Mouse (Mus musculus): Measurements from ENCODE around the gene Gm8765.
"Not testable (repeated sequence)": the region's sequence is repeated elsewhere in the genome, so short reads cannot be mapped to it uniquely, and the experiment has no call there.

The Gm8765 gene

DNA sequence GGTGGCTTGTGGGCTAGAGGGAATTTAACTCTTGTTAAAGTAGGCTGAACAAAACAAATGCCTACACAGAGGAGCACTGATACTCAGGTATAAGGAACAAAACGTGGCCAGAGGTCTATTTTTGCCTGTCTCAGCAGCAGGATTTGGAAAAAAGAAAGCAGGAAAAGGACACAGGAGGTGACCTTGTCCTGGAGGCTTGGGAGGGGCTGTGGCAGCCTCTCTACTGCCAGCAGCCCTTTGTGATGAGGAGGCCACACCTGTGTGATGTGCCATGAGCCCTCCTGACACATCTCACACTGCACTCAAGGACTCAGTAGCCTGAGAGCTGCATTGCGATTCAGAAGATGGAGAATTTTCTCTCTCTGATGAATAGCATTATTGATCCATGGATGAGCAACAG is at the start of gene Gm8765:
Gene Gm8765 (plus strand): TSS at position 301 of the 400 bp plus-strand sequence.
- not testable (repeated sequence) for DNase-seq (ENCODE audit: low spot score in 2 of 2)

DNA sequence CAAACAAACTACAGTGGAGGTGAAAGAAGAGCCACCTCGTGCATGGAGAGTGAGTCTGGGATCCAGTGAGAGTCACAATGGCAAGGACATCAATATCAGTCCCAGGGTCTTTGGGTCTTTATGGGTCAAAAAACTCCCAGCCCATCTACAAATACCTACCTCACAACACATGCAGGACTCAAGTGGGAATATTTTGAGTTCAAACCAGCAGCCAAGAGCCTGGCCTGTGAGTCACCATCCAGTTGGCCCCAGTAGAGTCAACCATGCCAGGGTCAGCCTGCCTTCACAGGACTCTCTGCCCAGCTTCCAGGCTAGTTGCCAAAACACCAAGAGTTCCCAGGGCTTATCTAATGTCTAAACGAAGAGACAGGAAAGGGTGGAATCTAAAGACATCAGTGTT is 49.3 kb upstream of the Gm8765 start:
- DNase-seq (ENCODE audit: low spot score in 2 of 2), result not testable (repeated sequence)

- not testable (repeated sequence) for DNase-seq (ENCODE audit: low spot score in 2 of 2)
Measured at GRCm38 (mm10) chr13:50750282-50750681, 52.2 kb downstream of the Gm8765 start.

GRCm38 (mm10) chr13:50751732-50752131 is 53.6 kb downstream of the Gm8765 start:
- DNase-seq (ENCODE audit: low spot score in 2 of 2), result no peak

DNA sequence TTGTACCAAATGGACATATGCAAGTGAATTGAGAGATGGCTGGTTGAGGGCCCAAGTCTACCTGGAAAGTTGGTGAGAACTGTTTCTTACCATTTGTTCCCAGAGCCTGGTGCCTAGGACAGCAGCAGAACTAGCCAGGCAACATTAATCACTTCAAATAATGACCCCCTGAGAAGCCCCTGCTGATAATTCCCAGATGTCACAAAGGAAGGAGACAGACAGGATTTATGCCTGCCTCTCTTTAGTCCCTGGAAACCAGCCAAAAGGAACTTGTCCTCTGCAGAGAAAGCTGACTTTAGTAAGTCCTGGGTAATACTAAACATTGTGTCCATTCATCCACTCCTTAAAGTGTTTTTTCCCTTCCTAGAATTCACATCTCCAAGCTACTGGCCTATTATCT is 54.8 kb downstream of the Gm8765 start:
- DNase-seq (ENCODE audit: low spot score in 2 of 2), result not testable (repeated sequence)
